Mouse (Mus musculus) kidney, adult 18-20 months (tissue): ENCODE data around the gene Slc22a23.

Experiments
- DNase-seq: peaks from one replicate; pipeline ENCODE4 v3.0.0; 2021

Gene Slc22a23

GRCm38 (mm10) chr13:34228905-34229304 lies 116.1 kb downstream of the Slc22a23 start:
- no peak for DNase-seq

- DNase-seq: no peak
These were observed 117.0 kb downstream of the Slc22a23 start for GRCm38 (mm10) chr13:34227720-34228661.

- no peak for DNase-seq
These were observed 118.0 kb downstream of the Slc22a23 start for GRCm38 (mm10) chr13:34226940-34227339.

- DNase-seq: peak; percentile 71
These were observed 122.0 kb downstream of the Slc22a23 start for GRCm38 (mm10) chr13:34222985-34223384.

- DNase-seq: no peak
These were observed 125.3 kb downstream of the Slc22a23 start for GRCm38 (mm10) chr13:34219728-34220127.

- no peak for DNase-seq
These were observed 126.2 kb downstream of the Slc22a23 start for GRCm38 (mm10) chr13:34218776-34219175.

GRCm38 (mm10) chr13:34214855-34215254 lies 130.1 kb downstream of the Slc22a23 start:
- no peak for DNase-seq

GRCm38 (mm10) chr13:34212735-34213212 lies 132.2 kb downstream of the Slc22a23 start:
- peak; percentile 81 for DNase-seq

- DNase-seq: no peak
These were observed 133.7 kb downstream of the Slc22a23 start for GRCm38 (mm10) chr13:34211261-34211775.

- DNase-seq: no peak
These were observed 137.1 kb downstream of the Slc22a23 start for GRCm38 (mm10) chr13:34207714-34208470.

GRCm38 (mm10) chr13:34205216-34205615 lies 139.8 kb downstream of the Slc22a23 start:
- no peak for DNase-seq

GRCm38 (mm10) chr13:34195676-34196075 lies 149.3 kb downstream of the Slc22a23 start:
- no peak for DNase-seq

GRCm38 (mm10) chr13:34193384-34193783 lies 151.6 kb downstream of the Slc22a23 start:
- DNase-seq: no peak

GRCm38 (mm10) chr13:34192414-34193191 lies 152.4 kb downstream of the Slc22a23 start:
- DNase-seq: peak; percentile 31

- peak; percentile 66 for DNase-seq
These were observed 157.4 kb downstream of the Slc22a23 start for GRCm38 (mm10) chr13:34187571-34187970.

GRCm38 (mm10) chr13:34185371-34185770 lies 159.6 kb downstream of the Slc22a23 start:
- DNase-seq: no peak

- DNase-seq: no peak
These were observed 163.4 kb downstream of the Slc22a23 start for GRCm38 (mm10) chr13:34181624-34182023.

- no peak for DNase-seq
These were observed 171.0 kb downstream of the Slc22a23 start for GRCm38 (mm10) chr13:34174025-34174424.

GRCm38 (mm10) chr13:34163304-34163975 lies 181.5 kb downstream of the Slc22a23 start:
- DNase-seq: no peak

GRCm38 (mm10) chr13:34162491-34163303 lies 182.3 kb downstream of the Slc22a23 start, which contains the start of gene Psmg4:
TSS of gene Psmg4 (plus strand) at chr13:34162964.
- peak; percentile 97 for DNase-seq

- no peak for DNase-seq
These were observed 185.1 kb downstream of the Slc22a23 start for GRCm38 (mm10) chr13:34159926-34160325.
